Mouse (Mus musculus): ENCODE data around the gene Pam.

DNA sequence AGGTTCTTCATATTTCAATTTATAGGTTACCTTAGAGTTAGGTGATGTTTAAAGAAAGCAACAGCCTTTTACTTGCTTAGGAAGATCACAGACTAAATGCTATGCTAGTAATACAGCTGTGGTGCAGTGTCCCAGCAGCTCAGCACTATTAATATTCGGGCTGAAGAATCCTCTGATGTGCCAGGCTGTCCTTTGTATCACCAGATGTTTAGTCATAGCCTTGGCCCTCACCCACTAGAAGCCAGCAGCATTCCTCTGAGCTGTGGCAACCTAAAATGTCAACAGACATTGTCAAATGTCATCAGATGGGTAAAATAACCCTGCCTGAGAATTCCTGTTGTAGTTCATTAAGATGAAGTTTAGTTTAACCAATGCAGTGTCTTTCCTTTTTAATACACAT lies 112.3 kb downstream of the Pam start:
- TF ChIP-seq CTCF (IDR thresholded peaks at IDR 0.05; ENCODE audit: borderline replicate concordance, insufficient read depth, low read length) (no peak), POLR2A (IDR thresholded peaks at IDR 0.05; ENCODE audit: low read depth, low read length) (no peak)

All from embryonic fibroblast, embryonic 13.5 days (primary cell).